Mouse (Mus musculus) kidney, postnatal 25 days (tissue): ENCODE results near the gene Myo18a.
"Not testable (repeated sequence)": the region's sequence is repeated elsewhere in the genome, so short reads cannot be mapped to it uniquely, and the experiment has no call there.

Experiments used
- DNase-seq, 2 experiments: peaks; one replicate each; pipeline ENCODE4 v3.0.0; 2021; ENCODE audit warnings: mixed read lengths in 2 of 2

Gene Myo18a

GRCm38 (mm10) chr11:77762783-77763672, at the start of gene Myo18a:
TSS of gene Myo18a (plus strand) at chr11:77763246.
- DNase-seq = peak; percentile 89

GRCm38 (mm10) chr11:77713736-77714135, 49.3 kb upstream of the Myo18a start:
- no peak for DNase-seq

- DNase-seq = no peak
These were observed 44.0 kb upstream of the Myo18a start for GRCm38 (mm10) chr11:77719055-77719454.

- DNase-seq = no peak
These were observed 41.7 kb upstream of the Myo18a start for GRCm38 (mm10) chr11:77721389-77721788.

- DNase-seq = no peak
These were observed 38.3 kb upstream of the Myo18a start for GRCm38 (mm10) chr11:77724766-77725165.

- DNase-seq = no peak
These were observed 37.9 kb upstream of the Myo18a start, which contains the start of gene Cryba1 for GRCm38 (mm10) chr11:77725183-77725582. TSS of gene Cryba1 (minus strand) at chr11:77725283.

- no peak for DNase-seq
These were observed 34.5 kb upstream of the Myo18a start for GRCm38 (mm10) chr11:77728587-77728986.

- DNase-seq = peak; percentile 87 to 95
These were observed 25.8 kb upstream of the Myo18a start for GRCm38 (mm10) chr11:77737289-77737688.

- DNase-seq = no peak
These were observed 24.5 kb upstream of the Myo18a start for GRCm38 (mm10) chr11:77738555-77738954.

GRCm38 (mm10) chr11:77743966-77744365, 19.1 kb upstream of the Myo18a start:
- DNase-seq = peak; percentile 77 to 78

- DNase-seq = no peak
These were observed 16.4 kb upstream of the Myo18a start for GRCm38 (mm10) chr11:77746652-77747051.

GRCm38 (mm10) chr11:77747103-77747502, 15.9 kb upstream of the Myo18a start:
- not testable (repeated sequence) for DNase-seq

GRCm38 (mm10) chr11:77748996-77749395, 14.1 kb upstream of the Myo18a start:
- no peak for DNase-seq

- no peak for DNase-seq
These were observed 10.5 kb upstream of the Myo18a start for GRCm38 (mm10) chr11:77752525-77752924.

GRCm38 (mm10) chr11:77753469-77753868, 9.6 kb upstream of the Myo18a start:
- no peak for DNase-seq

GRCm38 (mm10) chr11:77760031-77760430, 3.0 kb upstream of the Myo18a start:
- no peak for DNase-seq

GRCm38 (mm10) chr11:77763673-77764340, 761 bp downstream of the Myo18a start:
- peak; percentile 90 to 96 for DNase-seq

- DNase-seq = peak; percentile 80 to 89
These were observed 1.8 kb downstream of the Myo18a start for GRCm38 (mm10) chr11:77764694-77765458.

- peak; percentile 57 to 82 for DNase-seq
These were observed 2.4 kb downstream of the Myo18a start for GRCm38 (mm10) chr11:77765459-77765777.

- peak; percentile 78 to 87 for DNase-seq
These were observed 3.4 kb downstream of the Myo18a start for GRCm38 (mm10) chr11:77766351-77767001.

- peak in 1 of 2 experiments; percentile 37 for DNase-seq
These were observed 6.5 kb downstream of the Myo18a start for GRCm38 (mm10) chr11:77769496-77769895.

- no peak for DNase-seq
These were observed 7.3 kb downstream of the Myo18a start for GRCm38 (mm10) chr11:77770346-77770745.
